Mouse (Mus musculus) heart, embryonic 10.5 days (tissue): ENCODE measurements around the gene Nkiras1. TPM values are rescaled to one million over a fixed set of nuclear protein-coding genes. Genes with fewer than 3 reads are reported as not detected.
"Not testable (repeated sequence)": the region's sequence is repeated elsewhere in the genome, so short reads cannot be mapped to it uniquely, and the experiment has no call there.

Source experiments
- DNase-seq: peaks from one replicate; pipeline ENCODE4 v3.0.0-alpha.2; 2017; ENCODE audit warnings: low spot score
- H3K27ac ChIP-seq: fragments of 300-500 bp; sonication (generic); 2 replicates; pipeline ENCODE4 v1.5.1; 2016; ENCODE audit warnings: mild to moderate bottlenecking
- H3K27me3 ChIP-seq: fragments of 300-500 bp; sonication (generic); 2 replicates; pipeline ENCODE4 v1.6.1; 2016; ENCODE audit warnings: mild to moderate bottlenecking; ENCODE audit not compliant: poor library complexity, insufficient read depth, severe bottlenecking
- H3K36me3 ChIP-seq: fragments of 300-500 bp; sonication (generic); 2 replicates; pipeline ENCODE4 v1.6.1; 2016; ENCODE audit warnings: mild to moderate bottlenecking, moderate library complexity
- H3K4me1 ChIP-seq: fragments of 300-500 bp; sonication (generic); 2 replicates; pipeline ENCODE4 v1.6.1; 2016; ENCODE audit warnings: mild to moderate bottlenecking
- H3K4me3 ChIP-seq: fragments of 300-500 bp; sonication (generic); 2 replicates; pipeline ENCODE4 v1.5.1; 2016; ENCODE audit warnings: mild to moderate bottlenecking, moderate library complexity
- H3K9me3 ChIP-seq: fragments of 300-500 bp; sonication (generic); 2 replicates; pipeline ENCODE4 v1.6.1; 2016; ENCODE audit warnings: mild to moderate bottlenecking, moderate library complexity
- WGBS: fragments of 180-500 bp; shearing (Covaris S2); methylation state at CpG from one replicate; pipeline ENCODE4 v1.1.7; 2016; 5-methylcytosine and 5-hydroxymethylcytosine counted together
- polyA plus RNA-seq: library from polyadenylated mRNA; unstranded; fragments of >200 nt; fragmentation: Nextera tagmentation; extraction: Ambion mirVana; gene quantifications from 2 replicates; pipeline ENCODE4 v1.2.1, GENCODE M21; 2016

Gene Nkiras1
- polyA plus RNA-seq, 1 experiment from 2014 or later = 16.7 TPM

DNA sequence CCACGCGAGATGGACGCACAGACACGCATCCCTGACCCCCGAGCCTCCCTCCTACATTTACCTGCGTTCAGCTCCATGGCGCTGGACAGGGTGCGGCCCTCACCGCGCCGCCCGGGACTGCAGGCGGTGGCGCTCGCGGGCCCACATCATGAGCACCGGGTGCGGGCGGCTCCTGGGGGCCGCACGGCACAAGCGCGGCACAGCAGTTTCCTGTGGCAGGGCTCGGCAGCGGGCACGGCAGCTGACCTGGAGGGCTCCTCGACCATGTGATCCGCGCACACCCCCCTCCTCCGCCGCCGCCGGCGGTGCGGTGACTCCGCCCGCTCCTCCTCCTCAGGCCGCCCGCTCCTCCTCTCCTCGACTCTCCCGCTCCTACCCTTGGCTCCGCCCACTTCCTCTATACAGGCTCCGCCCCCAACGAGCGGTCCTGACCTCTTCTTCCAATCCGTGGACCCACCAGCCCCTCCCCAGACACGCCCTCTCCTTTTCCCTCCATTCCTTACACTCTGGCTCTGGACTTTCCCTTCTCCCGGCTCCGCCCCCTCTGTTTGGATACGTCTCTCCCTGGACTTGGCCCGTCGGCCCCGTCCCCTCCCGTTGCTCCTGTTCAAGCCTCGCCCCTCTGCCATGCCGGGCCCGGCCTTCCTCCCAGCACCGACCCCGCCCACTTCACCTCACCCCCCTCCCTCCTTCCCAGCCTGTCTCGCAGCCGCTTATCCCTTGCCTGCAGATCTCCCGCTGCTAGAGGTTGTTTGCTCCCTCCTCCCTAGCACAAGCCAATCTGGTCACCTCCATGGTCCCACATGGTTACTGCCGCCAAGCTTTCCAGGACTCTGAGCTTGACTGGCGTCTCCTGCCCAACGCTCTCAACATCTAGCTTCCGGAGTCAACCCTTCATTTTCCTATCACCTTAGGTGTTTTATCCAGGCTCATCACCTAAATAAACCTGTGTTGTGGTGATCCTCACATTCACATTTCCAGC, 31.9 kb upstream of the Nkiras1 start, which contains the start of gene Nr1d2:
Gene Nr1d2, minus strand, starts transcription at position 378 of the 982 bp plus-strand sequence.
- no peaks in the 10 kb centered on the region for H3K36me3 ChIP-seq
- WGBS = under 1% methylated on average over 62 of the region's 66 CpGs
- H3K9me3 ChIP-seq = no peaks in the 10 kb centered on the region
- H3K27me3 ChIP-seq = no peaks in the 10 kb centered on the region
- H3K4me3 ChIP-seq = peak within 1 kb of the TSS; percentile 83
- peak within 1 kb of the TSS; percentile 90 for H3K27ac ChIP-seq
- peaks cover 12% of the 10 kb centered on the region; the same call in 1 of the 2 replicates for H3K4me1 ChIP-seq
- peak; percentile 100 for DNase-seq

DNA sequence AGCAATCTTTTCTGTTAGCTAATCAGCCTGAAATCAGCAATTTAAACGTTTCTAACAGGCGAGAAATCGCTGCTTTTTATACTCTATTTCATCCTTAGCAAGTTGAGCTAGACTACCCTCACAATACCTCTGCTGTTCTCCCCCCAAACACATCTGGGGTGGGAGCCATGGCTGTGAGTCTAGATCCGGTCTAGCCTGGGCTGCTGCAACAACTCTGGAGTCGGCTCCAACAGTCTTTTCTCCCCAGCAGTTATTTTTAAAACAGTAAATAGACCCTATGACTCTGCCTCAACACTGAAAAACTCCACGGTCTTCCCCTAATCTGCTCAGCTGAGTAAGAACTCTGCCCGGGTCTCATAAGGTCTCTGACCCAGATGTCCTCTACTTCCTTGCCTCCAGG, 30.8 kb upstream of the Nkiras1 start:
- DNase-seq = no peak
- no peaks in the 10 kb centered on the region for H3K9me3 ChIP-seq
- H3K27ac ChIP-seq = no peak overlapping the region
- H3K4me1 ChIP-seq = 0 out of 2 replicates have a peak, but pooled peaks cover 1% of the 10 kb centered on the region
- no peak overlapping the region for H3K4me3 ChIP-seq
- 61% methylated on average over 7 of the region's 7 CpGs for WGBS
- H3K36me3 ChIP-seq = no peaks in the 10 kb centered on the region
- no peaks in the 10 kb centered on the region for H3K27me3 ChIP-seq

DNA sequence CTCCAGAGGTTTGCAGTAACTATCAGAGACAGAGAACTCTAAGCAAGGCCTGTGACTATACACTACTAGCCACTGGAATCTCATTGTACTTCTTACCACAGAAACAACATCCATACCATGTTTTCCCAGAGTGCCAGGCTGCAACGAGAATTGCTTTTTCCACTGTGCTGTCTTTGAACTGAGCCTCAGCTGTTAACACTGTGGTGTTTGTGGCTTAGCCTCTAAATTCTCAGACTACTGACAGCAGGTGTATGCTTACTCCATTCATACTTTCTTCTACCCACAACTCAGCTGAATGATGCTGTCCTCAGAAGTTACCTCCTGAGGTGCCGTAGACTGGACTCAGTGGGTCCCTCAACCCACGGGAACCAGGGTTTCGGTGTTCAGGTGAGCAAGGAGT, 29.1 kb upstream of the Nkiras1 start:
- Histone ChIP-seq H3K36me3 (no peaks in the 10 kb centered on the region), H3K27ac (no peak overlapping the region), H3K27me3 (no peaks in the 10 kb centered on the region), H3K4me1 (no peaks in the 10 kb centered on the region), H3K4me3 (no peak overlapping the region), H3K9me3 (no peaks in the 10 kb centered on the region)
- 86% methylated on average over 4 of the region's 4 CpGs for WGBS
- DNase-seq = no peak

DNA sequence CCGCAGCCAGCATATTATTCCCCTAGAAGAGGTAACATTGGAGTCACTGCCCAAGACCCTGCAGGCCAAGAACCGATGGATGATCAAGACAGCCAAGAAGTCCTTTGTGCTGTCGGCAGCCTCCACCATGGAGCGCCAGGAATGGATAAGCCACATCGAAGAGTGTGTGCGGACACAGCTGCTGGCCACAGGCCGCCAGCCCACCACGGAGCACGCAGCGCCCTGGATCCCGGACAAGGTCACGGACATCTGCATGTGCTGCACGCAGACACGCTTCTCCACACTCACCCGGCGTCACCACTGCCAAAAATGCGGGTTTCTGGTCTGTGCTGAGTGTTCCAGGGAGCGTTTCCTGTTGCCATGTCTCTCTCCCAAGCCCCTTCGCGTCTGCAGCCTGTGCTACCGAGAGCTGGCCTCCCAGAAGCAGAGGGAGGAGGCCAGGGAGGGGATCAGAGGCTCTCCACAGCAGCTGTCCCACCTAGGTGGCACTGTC, 28.3 kb upstream of the Nkiras1 start:
- Histone ChIP-seq H3K4me3 (no peak overlapping the region), H3K27ac (no peak overlapping the region), H3K9me3 (no peaks in the 10 kb centered on the region), H3K27me3 (no peaks in the 10 kb centered on the region), H3K4me1 (no peaks in the 10 kb centered on the region), H3K36me3 (no peaks in the 10 kb centered on the region)
- DNase-seq = no peak
- 84% methylated on average over 21 of the region's 21 CpGs for WGBS

DNA sequence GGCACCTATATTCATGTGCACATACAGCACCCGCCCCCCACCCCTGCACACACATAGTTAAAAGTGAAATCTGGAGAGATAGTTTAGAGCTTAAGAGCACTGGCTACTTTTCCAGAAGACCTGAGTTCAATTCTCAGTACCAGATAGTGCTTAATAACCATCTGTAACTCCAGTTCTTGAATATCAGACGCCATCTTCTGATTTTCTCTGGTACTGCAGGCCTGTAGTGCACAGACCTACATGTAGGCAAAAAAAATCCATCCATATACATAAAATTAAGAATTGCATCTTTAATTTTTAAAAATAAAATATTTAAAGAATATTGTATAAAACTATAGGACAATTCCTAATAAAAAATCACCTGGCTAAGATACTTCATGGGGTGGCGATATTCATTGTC, 9.7 kb upstream of the Nkiras1 start:
- WGBS = 82% methylated on average over 3 of the region's 3 CpGs
- Histone ChIP-seq H3K9me3 (no peaks in the 10 kb centered on the region), H3K27me3 (no peaks in the 10 kb centered on the region)

DNA sequence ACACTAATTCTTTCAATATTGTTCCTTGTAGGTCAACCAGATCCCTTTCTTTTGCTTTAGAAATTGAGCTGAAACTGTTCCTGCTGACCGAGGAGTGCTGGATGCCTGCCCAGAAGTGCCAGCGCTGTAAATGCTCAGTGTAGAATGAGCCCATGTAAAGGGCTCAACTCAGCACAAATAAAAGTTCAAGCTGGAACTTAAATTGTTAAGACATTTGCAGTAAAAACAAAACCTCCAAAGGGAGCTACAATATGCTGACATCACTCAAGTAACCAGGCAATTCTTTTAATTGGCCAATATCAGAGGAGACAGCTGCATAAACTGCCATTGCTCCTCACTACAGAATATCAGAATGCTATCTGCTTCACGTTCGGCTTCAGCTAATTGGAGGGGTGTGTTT, 7.5 kb upstream of the Nkiras1 start:
- no peak overlapping the region for H3K4me3 ChIP-seq
- H3K27ac ChIP-seq = no peak overlapping the region
- DNase-seq = no peak
- WGBS = 64% methylated on average over 4 of the region's 4 CpGs
- H3K27me3 ChIP-seq = no peaks in the 10 kb centered on the region
- H3K9me3 ChIP-seq = no peaks in the 10 kb centered on the region
- H3K4me1 ChIP-seq = no peaks in the 10 kb centered on the region
- H3K36me3 ChIP-seq = peaks cover 29% of the 10 kb centered on the region

More for the DNA sequence above, 9.7 kb upstream of the Nkiras1 start:
- no peaks in the 10 kb centered on the region for H3K4me1 ChIP-seq
- peaks cover 10% of the 10 kb centered on the region; the same call in 1 of the 2 replicates for H3K36me3 ChIP-seq
- H3K27ac ChIP-seq = no peak overlapping the region
- no peak overlapping the region for H3K4me3 ChIP-seq
- no peak for DNase-seq

DNA sequence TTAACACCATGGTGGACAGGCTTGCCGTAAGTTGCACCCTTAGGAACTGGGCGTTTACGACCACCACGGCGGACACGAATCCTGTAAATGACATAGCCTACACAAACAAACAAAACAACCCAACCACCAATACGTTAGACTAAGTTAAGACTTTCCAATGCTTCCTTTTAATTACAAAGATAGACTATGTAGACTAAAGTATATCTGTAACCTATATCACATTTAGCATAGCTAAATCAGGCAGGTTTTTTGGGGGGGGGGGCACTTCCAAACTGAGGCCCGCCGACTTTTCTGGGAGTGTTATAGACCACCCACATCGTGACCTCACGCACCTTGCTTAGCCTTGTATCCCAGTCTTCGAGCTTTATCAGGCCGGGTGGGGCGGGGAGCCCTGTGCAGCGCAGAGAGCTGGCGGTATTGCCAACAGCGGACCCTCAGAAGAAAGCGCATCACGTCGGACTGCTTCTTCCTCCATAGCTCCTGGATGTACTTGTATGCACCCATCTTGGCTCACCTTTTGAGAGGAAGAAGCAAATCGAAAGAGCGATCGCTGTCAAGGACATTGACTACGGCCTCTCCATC, 898 bp upstream of the Nkiras1 start:
- WGBS = under 1% methylated on average over 24 of the region's 24 CpGs
- H3K27me3 ChIP-seq, H3K4me1 ChIP-seq, H3K9me3 ChIP-seq, DNase-seq: not testable (repeated sequence)
- peaks cover 29% of the 10 kb centered on the region for H3K36me3 ChIP-seq
- peak overlapping the region; percentile 89 for H3K4me3 ChIP-seq
- peak overlapping the region; percentile 98 for H3K27ac ChIP-seq

DNA sequence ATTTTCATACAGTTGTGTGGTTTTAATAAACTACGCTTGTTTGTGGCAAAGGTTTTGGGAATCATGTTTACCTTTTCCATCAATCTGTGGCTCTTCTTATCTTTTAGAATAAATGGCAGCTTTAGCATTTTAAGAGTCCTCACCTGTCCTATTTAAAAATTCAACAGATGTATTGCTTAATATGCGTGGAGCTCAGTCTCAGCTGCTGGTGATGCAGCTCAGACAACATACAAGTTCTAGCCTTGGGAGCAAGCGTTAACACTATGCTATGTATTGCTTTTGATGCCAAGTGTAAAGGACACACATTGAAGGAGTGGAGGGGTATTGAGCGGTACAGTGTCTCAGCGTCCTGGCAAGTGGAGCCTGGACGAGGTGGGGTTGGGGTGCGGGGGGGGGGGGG, 730 bp downstream of the Nkiras1 start:
- peaks cover 32% of the 10 kb centered on the region for H3K36me3 ChIP-seq
- H3K4me1 ChIP-seq = no peaks in the 10 kb centered on the region
- no peaks in the 10 kb centered on the region for H3K9me3 ChIP-seq
- peak overlapping the region; percentile 89 for H3K4me3 ChIP-seq
- DNase-seq = no peak
- 9% methylated on average over 7 of the region's 7 CpGs for WGBS
- H3K27me3 ChIP-seq = no peaks in the 10 kb centered on the region
- H3K27ac ChIP-seq = peak overlapping the region; percentile 98

DNA sequence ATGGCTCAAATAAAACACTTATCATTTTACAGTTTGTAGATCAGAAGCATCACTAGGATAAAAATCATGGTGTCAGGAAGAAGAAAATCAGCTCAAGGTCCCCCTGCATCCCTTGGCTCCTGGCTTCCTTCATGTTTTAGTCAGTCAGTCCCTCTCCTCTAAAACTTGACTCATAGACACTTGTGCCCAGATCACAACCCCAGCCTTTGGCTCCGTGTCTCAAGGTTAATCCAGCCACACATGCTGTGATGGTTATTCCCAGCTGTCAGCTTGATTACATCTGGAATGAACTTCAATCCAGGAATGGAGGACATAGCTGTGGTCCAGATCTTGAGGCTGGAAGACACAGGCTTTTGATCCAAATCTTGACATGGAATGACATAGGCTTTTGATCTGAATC, 3.6 kb downstream of the Nkiras1 start:
- no peaks in the 10 kb centered on the region for H3K4me1 ChIP-seq
- H3K9me3 ChIP-seq = no peaks in the 10 kb centered on the region
- DNase-seq = no peak
- 80% methylated on average over 1 of the region's 1 CpGs for WGBS
- H3K27ac ChIP-seq = no peak overlapping the region
- H3K27me3 ChIP-seq = no peaks in the 10 kb centered on the region
- H3K4me3 ChIP-seq = no peak overlapping the region
- peaks cover 31% of the 10 kb centered on the region for H3K36me3 ChIP-seq

DNA sequence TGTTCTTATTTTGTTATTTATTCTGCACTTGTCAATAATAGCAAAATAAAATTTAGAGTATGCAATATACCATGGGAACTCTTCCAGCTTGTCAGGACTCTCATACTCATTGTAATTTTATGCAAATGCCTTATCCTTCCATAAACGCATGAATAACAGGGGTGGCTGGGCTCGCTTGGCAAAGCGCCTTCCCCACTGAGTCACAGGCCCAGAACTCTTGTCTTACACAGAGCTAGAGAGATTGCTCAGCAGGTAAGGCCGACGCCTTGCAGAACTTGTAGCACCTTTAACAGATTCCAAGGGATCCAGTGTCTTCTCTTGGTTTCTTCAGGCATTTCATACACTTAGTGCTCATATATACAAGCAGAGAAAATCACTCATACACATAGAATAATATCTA, 9.4 kb downstream of the Nkiras1 start:
- Histone ChIP-seq H3K4me3 (no peak overlapping the region), H3K4me1 (no peaks in the 10 kb centered on the region), H3K27ac (no peak overlapping the region), H3K27me3 (no peaks in the 10 kb centered on the region), H3K9me3 (no peaks in the 10 kb centered on the region), H3K36me3 (peaks cover 50% of the 10 kb centered on the region)
- 89% methylated on average over 5 of the region's 5 CpGs for WGBS
- no peak for DNase-seq

DNA sequence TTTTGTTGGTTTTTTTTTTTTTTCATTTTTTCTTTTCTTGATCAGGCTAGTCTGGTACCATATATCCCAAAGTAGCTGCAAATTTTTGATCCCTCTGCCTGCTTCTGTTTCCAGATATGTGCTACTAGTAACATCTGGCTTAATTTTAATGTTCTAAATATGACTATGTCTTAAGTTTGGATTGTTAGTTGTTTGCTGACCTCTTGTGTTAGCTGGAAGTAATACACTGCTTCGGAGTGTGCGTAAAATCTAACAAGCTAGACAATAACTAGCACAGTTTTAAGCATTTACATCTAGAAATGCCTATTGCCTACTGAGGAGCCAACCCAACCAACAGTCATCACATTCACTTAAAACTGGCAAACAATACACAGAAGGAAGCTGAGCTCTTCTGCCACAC, 13.6 kb downstream of the Nkiras1 start:
- WGBS = 82% methylated on average over 2 of the region's 2 CpGs
- no peaks in the 10 kb centered on the region for H3K27me3 ChIP-seq
- H3K4me1 ChIP-seq = no peaks in the 10 kb centered on the region
- H3K36me3 ChIP-seq = peaks cover 20% of the 10 kb centered on the region
- no peaks in the 10 kb centered on the region for H3K9me3 ChIP-seq
- DNase-seq = no peak
- H3K4me3 ChIP-seq = no peak overlapping the region
- H3K27ac ChIP-seq = no peak overlapping the region

DNA sequence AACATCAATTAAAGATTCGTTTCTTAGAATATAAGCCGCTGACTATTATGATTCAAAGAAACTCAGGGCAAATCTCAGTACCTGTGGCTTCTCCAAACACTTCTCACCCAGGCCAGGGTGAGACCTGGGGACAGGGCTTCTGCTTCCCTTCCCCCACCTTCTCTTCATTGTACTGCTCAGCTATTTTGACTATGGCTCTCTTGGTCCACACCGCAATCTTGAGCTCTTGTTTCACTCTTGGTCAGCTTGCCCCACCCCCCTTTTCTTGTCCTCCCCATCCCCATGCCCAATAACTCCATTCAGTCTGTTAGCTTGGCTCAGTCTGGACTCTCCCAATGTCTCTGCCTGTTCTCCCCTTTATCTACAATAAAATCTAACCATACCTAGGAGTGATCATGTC, 14.5 kb downstream of the Nkiras1 start:
- DNase-seq = no peak
- no peaks in the 10 kb centered on the region for H3K27me3 ChIP-seq
- H3K4me1 ChIP-seq = no peaks in the 10 kb centered on the region
- H3K9me3 ChIP-seq = no peaks in the 10 kb centered on the region
- H3K4me3 ChIP-seq = no peak overlapping the region
- peaks cover 11% of the 10 kb centered on the region; the same call in 1 of the 2 replicates for H3K36me3 ChIP-seq
- WGBS = 86% methylated on average over 3 of the region's 3 CpGs
- H3K27ac ChIP-seq = no peak overlapping the region

DNA sequence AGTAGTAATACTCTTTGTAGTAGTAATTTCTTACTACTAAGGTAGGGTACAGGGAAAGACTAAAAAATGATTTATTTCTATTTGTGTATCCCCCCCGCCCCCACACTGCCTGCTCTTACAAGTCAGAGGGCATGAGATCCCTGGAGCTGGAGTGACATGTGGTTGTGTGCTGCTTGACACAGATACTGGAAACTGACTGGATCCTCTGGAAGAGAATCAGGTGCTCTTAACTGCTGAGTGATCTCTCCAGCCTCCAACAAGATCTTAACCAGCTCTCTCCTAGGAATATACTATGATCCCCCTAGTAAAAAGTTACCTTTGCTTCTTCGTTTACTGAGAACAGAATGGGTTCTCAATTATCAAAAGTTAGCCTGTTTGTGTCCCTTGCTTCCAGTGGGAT, 15.5 kb downstream of the Nkiras1 start:
- H3K4me3 ChIP-seq = no peak overlapping the region
- DNase-seq = no peak
- H3K9me3 ChIP-seq = no peaks in the 10 kb centered on the region
- H3K27me3 ChIP-seq = no peaks in the 10 kb centered on the region
- H3K27ac ChIP-seq = no peak overlapping the region
- H3K36me3 ChIP-seq = peaks cover 11% of the 10 kb centered on the region; the same call in 1 of the 2 replicates
- 95% methylated on average over 2 of the region's 2 CpGs for WGBS
- no peaks in the 10 kb centered on the region for H3K4me1 ChIP-seq
